Mouse (Mus musculus) thymus, postnatal 25 days (tissue): ENCODE data around the gene Rragb.

Experiments
- DNase-seq: peaks from one replicate; pipeline ENCODE4 v3.0.0; 2022

Rragb gene

DNA sequence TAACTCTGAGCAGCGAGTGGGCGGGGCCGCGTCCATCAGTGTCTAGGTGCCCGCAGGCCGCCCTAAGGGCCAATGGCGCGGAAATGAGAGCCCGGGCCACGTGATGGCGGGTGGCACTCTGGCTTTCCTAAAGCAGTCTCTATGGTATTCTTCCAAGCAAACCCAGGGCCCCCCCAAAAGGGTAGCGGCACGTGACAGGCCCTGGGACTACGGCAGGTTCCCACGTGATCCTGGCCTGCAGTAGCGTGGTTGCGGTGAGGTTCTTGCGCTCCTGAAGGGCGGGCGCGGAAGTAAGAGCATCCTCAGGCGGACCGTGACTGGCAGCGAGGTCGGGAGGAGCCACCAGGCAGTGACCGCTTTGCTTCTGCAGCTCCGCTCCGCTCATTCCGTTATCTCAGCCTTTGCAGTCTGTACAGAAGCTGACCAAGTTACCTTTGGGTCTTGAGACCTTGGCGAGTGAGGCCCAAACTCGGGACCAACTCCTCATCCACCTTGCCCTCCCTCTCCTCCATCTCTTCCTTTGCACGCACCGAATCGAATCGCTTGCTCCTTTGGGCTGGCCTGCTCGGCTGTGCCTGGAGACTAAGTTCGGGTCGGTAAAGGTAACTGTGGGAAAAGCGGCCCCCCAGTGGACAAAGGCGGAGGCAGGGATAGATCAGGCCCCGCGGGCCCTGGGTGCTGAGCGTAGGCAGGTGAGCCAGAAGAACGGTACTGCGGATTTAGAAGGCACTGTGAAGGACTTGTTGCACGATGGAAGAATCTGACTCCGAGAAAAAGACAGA, at the start of gene Rragb:
Gene Rragb (plus strand): TSS at position 248 of the 782 bp plus-strand sequence.
- DNase-seq = peak; percentile 65

DNA sequence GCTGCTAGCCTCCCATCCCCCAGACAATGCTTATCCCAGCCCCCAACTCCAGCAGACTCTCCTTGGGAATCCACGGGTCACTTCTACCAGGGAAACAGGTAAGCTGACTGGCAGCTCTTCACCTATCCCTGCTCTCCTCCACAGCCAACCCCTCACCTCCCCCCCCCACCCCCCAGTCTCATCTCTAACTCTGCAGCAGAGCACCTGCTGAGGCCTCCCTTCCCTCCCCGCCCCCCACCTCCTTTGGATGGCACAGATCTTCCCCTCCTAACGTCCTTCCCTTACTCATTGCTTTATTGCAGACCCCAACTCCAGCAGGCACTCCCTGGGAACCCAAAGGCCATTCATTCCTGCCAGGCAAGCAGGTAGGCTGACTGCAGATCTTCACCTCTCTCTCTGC, 21.3 kb upstream of the Rragb start, which contains the start of gene Foxr2:
Gene Foxr2 (plus strand): TSS at position 301 of the 400 bp plus-strand sequence.
- DNase-seq = no peak

DNA sequence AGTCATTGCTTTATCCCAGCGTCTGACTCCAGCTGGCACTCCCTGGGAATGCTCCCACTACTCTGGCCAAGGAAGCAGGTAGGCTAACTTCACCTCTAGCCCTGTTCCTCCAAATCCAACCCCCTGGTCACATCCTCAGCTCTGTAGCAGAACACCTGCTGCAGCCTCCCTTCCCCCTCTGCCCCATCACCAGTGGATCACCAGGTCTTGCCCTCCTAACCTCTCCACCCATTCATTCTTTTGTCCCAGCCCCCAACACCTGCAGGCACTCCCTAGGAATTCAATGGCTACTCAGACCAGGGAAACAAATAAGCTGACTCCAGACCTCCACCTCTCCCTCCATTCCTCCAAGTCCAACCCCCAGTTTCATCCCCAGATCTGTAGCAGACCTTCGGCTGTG, 20.8 kb upstream of the Rragb start:
- no peak for DNase-seq

DNA sequence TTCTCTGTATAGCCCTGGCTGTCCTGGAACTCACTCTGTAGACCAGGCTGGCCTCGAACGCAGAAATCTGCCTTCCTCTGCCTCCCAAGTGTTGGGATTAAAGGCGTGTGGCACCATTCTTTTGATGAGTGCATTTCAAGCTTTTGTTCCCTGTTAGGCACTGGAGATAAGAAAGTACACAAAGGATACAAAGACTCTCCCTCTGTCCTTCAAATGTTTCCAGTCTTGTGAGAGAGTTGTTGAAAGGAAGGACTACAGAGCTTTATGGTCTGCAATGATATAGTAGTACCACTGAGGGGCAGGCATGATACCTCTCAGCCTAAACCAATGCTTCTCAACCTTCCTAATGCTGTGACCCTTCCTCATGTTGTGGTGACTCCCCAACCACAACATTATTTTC, 2.9 kb downstream of the Rragb start:
- no peak for DNase-seq

DNA sequence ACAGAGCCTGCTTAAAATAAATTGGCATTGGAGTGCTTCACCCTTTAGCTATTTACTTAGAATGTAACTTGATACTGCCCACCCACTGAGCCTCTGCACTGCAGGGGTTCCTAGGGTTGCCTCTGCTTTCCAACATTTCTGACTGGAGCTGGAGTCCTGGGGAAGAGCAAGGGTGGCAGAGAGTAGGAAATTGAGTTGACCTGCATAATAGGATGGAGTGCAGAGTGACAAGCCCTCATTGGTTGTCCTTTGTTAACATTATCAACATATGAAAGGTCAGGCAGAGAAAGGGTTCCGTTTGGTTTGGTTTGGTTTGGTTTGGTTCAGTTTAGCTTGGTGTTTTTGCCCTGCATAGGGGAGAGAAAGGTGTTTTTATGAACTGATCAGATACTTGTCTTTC, 12.0 kb downstream of the Rragb start:
- no peak for DNase-seq

DNA sequence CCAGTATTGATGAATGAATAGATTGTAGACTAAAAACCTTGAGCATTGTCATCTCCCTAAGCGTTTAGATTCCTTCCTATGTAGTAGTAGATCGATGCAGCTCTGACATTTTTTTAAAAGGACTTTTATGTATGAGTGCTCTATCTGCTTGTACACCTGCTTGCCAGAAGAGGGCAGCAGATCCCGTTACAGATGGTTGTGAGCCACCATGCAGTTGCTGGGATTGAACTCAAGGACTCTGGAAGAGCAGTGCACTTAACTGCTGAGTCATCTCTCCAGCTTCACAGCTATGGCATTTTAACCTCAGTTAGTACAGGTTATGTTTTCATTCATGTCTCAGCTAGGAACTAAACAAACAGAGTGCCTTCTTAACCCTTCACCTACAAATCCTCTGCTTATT, 15.5 kb downstream of the Rragb start:
- peak; percentile 5 for DNase-seq

DNA sequence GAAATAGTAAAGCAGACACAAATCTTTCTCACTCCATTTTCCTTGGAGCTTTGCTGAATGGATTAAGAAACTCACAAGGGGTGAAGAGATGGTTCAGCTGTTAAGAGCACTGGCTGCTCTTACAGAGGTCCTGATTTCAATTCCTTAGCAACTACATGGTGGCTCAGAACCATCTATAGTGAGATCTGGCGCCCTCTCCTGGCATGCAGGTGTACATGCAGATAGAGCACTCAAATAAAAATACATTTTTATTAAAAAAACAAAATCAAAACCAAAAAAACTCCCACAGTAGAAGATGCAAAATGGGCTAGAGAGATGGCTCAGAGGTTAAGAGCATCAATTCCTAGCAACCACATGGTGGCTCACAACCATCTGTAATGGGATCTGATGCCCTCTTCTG, 35.0 kb downstream of the Rragb start:
- DNase-seq = peak; percentile 5

DNA sequence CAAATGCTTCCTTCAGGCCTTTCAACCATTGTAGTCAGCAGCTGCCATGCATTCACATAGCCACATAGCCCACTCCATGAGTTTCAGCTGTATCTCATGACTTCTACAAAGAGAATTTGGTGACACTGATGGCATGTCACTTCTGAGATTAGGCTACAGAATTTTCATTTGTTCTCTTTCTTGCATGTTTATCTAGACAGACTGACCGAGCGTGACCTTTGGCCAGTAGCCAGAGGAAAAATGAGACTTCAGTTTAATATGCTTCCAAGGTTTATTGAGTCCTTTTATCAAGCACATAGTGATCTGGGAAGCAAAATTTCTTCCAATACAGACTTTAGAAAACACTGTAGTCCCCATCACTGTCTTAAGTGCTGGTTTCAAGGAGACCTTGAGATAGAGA, 42.4 kb downstream of the Rragb start:
- no peak for DNase-seq

DNA sequence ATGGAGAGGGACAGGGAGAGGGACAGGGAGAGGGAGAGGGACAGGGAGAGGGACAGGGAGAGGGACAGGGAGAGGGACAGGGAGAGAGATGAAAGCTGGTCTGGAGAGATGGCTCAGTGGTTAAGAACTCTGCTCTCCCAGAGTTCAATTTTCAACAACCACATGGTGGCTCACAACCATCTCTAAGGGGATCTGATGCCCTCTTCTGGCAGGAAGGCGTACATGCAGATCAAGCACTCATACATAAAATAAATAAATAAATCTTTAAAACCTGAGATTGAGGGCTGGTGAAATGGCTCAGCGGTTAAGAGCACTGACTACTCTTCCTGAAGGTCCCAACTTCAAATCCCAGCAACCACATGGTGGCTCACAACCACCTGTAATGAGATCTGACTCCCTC, 59.4 kb downstream of the Rragb start:
- DNase-seq = peak; percentile 6

DNA sequence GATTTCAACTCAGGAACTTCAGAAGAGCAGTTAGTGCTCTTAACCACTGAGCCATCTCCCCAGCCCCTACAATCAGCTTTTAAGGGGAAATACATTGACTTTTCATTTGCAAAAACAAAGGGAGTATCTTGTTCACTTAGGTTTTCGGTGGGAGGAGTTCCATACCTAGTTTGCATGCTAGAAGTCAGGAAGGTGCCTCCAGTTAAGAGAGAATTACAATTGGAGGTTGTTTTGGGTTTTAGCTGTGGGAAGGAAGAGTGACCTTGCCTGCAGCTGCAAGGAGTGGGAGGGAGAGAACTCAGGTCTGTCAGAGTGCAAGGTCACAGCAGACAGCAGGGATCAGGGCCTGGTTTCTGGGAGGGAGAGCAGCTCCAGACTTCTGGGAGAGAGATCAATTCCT, 71.3 kb downstream of the Rragb start:
- DNase-seq = no peak
